Mouse (Mus musculus): Measurements from ENCODE around the gene Tmem163. TPM values are rescaled to one million over a fixed set of nuclear protein-coding genes. Genes with fewer than 3 reads are reported as not detected.

The Tmem163 gene
- polyA plus RNA-seq, 1 experiment from 2014 or later, result 63.5 TPM

DNA sequence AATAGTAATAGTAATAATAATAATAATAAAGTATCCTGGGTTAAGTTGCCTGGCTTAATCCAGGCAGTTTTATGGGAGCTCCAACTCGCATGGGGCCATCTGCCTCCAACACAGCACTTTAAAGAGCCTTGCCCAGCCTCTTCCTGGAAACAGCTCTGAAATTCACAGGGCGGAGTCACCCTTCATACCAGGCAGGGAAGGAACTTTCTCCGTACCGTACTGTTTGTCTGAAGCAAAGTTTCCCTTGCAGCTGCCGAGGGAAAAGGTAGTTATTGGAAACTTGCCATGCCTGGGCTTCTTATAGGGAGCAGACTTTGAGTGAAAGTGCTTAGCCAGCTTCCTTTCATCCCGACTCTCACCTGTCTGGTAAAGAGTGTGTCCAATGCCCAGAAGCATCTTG is 242.3 kb downstream of the Tmem163 start:
- Histone ChIP-seq H3K27ac (no peak overlapping the region), H3K4me2 (no peak overlapping the region), H3K4me3 (no peak overlapping the region), H3K9me3 (no peaks in the 10 kb centered on the region), H3K36me3 (replicated peaks) (no peaks in the 10 kb centered on the region), H3K9ac (no peak overlapping the region), H3K27me3 (replicated peaks) (no peaks in the 10 kb centered on the region), H3K4me1 (peaks cover 3% of the 10 kb centered on the region; the same call in 1 of the 2 replicates)
- WGBS, result 79% methylated on average over 6 of the region's 6 CpGs
- ATAC-seq (replicated peaks), result no peak

Other genes starting within 250 kb of the Tmem163 start
- 0.08 and 0.13 TPM in 2 replicates for gene Acmsd, start 49.9 kb upstream of the Tmem163 start, polyA plus RNA-seq (2015; fragmentation: Nextera tagmentation; extraction: Ambion mirVana)
- gene Ccnt2, start 94.6 kb upstream of the Tmem163 start, polyA plus RNA-seq (2015; fragmentation: Nextera tagmentation; extraction: Ambion mirVana), result 94.8 and 117 TPM in 2 replicates
- 0.58 and 0.95 TPM in 2 replicates for gene Map3k19, start 175.5 kb upstream of the Tmem163 start, polyA plus RNA-seq (2015; fragmentation: Nextera tagmentation; extraction: Ambion mirVana)
- gene Rab3gap1, start 189.2 kb upstream of the Tmem163 start, polyA plus RNA-seq (2015; fragmentation: Nextera tagmentation; extraction: Ambion mirVana), result 21.3 and 24.4 TPM in 2 replicates

All from midbrain, embryonic 15.5 days (tissue).